Mouse (Mus musculus) adrenal gland, postnatal 25 days (tissue): ENCODE data around the gene Krtap5-4. TPM values are rescaled to one million over a fixed set of nuclear protein-coding genes. Genes with fewer than 3 reads are reported as not detected.
"Not testable (repeated sequence)": the region's sequence is repeated elsewhere in the genome, so short reads cannot be mapped to it uniquely, and the experiment has no call there.

Experiments used
- DNase-seq: peaks from one replicate; pipeline ENCODE4 v3.0.0; 2021; ENCODE audit warnings: mixed read lengths
- long read RNA-seq: library from polyadenylated mRNA; stranded (forward); transcript quantifications from one replicate; pipeline ENCODE4 v2.0.0, GENCODE M21; 2021
- total RNA-seq: library from RNA; stranded (reverse); gene quantifications from 2 replicates; pipeline ENCODE4 v1.2.3, GENCODE M21; 2021

The Krtap5-4 gene
- not detected in 2 replicates for total RNA-seq
- long read RNA-seq: 0 reads

DNA sequence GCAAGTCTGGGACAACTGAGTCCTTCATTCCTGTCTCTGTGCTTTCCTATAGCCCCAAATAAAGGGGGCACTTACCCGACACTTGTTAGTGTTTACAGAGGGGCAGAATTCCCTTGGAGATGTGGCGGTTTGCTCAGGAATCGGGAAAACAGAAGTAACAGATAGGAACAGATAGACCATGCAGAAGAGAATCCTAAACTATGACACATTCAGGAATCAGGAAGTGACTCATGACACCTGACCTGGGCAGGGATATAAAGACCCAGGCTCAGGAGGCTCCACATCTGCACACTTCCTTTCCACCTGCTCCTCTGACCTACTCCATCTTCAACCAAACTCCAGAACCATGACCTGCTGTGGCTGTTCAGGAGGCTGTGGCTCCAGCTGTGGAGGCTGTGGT lies at the start of gene Krtap5-4:
TSS of gene Krtap5-4 (plus strand) at position 301 of the 400 bp plus-strand sequence.
- DNase-seq: no peak

DNA sequence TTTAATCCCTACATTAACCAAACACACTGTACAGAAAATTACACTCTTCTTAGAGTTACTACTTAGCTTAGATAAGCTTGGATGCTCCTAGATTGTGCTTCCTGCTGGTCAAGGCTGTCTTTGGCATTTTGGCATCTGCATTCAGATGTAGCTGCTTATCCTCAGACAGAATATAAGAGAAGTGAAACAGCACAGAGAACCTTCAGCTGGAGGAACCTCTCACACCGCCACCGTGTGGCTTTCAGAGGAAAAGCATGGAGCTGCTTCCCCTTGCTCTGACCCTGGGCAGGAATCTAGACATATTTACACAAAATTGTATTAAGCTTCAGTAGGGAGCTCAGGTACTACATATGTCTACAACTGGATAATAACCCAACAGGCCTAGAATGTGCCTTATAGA lies 47.8 kb upstream of the Krtap5-4 start:
- DNase-seq: peak; percentile 42

DNA sequence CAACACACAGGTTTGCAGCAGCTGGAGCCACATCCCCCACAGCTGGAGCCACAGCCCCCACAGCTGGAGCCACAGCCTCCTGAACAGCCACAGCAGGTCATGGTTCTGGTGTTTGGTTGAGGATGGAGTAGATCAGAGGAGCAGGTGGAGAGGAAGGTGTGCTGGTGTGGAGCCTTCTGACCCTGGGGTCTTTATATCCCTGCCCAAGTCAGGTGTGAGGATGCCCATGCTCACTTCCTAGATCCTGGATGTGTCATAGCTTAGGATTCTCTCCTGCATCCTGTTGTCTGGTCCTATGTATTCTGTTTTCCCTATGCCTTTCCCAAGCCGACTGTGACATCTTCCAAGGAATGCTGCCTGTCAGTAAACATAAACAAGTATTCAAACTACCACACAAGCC lies 45.1 kb upstream of the Krtap5-4 start, which contains the start of gene Gm2431:
TSS of gene Gm2431 (minus strand) at position 101 of the 400 bp plus-strand sequence.
- DNase-seq: not testable (repeated sequence)

DNA sequence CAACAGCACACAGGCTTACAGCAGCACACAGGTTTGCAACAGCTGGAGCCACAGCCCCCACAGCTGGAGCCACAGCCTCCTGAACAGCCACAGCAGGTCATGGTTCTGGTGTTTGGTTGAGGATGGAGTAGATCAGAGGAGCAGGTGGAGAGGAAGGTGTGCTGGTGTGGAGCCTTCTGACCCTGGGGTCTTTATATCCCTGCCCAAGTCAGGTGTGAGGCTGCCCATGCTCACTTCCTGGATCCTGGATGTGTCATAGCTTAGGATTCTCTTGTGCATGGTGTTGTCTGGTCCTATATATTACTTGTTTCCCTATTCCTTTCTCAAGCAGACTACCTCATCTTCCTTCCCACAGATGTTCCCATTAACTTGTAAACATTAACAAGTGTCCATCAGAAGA lies 29.1 kb upstream of the Krtap5-4 start, which contains the start of gene Gm4559:
TSS of gene Gm4559 (minus strand) at position 101 of the 400 bp plus-strand sequence.
- not testable (repeated sequence) for DNase-seq

DNA sequence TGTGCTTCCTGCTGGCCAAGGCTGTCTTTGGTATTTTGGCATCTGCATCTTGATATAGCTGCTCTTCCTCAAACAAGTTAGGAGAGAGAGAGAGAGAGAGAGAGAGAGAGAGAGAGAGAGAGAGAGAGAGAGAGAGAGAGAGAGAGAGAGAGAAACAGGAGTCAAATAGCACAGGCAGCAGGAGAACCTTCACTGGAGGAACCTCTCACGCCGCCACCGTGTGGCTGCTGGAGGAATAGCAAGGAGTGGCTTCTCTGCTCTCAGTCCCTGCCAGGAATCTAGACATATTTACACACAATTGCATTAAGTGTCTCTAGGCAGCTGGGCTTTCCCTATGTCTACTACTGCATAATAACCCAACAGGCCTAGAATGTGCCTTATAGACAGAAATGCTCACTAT lies 25.2 kb upstream of the Krtap5-4 start:
- DNase-seq: peak; percentile 72

DNA sequence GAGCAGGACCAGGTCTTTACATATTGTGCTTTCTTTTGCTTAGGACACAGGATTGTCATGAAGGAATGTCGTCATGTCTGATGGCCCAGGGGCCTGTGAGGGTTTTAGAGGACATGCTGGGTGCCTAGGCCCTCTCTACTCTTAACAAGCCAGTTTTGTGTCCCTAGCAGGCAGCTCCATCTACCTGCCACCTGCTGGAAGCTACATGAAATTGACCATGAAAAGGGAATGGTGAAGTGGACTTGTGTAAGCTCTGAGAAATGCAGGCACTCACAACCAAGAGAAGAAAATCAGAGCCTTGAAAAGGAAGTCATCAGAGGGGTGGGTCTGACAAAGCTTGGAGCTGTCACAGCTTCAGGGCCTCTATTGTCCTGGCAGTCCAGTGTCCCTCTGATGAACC lies 24.1 kb upstream of the Krtap5-4 start:
- DNase-seq: not testable (repeated sequence)

DNA sequence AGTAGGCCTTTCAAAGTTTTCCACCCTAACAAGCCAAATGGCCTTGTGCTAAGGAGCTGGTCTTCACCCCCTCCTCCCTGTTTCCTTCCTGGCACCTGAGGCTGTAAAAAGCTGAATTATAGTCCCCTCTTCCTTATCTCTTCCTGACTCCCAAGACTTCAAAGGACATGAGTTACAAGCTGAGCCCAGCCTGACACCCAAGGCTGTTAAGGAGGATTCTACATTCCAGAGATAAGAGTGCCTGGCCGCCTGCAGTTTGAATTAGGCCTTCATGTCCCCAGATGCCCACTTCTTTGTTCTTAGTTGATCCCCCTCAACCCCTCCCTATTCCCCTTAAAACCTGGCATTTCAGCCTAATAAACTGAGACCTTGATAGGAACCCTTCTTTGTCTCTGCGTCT lies 20.5 kb upstream of the Krtap5-4 start:
- peak; percentile 9 for DNase-seq

DNA sequence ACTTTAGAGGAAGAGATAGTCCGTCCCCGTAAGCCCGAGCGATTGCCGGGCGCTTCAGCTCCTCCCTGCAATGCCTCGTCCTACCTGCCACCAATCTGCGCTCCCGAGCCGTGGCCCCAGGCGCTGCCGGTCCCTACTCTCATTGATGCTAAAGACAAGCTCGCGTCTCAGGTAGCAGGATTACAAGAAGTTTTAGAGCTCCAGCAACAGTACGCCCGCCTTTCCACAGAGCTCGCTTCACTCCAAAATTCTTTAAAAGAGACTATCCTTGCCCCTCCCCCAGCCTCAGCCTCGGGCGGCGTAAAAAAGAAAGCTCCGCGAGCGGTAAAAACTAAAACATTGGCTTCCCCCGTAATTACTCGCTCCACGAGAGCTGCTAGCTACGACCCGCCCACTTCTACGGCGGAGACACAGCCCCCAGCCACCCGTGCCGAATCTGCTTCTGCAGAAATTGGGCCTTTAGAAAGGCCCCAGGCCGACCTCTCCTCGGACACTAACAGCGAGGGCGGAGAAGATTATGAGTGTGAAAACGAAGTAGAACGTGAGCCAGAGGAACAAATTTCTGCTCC lies 19.2 kb upstream of the Krtap5-4 start:
- peak; percentile 48 for DNase-seq

DNA sequence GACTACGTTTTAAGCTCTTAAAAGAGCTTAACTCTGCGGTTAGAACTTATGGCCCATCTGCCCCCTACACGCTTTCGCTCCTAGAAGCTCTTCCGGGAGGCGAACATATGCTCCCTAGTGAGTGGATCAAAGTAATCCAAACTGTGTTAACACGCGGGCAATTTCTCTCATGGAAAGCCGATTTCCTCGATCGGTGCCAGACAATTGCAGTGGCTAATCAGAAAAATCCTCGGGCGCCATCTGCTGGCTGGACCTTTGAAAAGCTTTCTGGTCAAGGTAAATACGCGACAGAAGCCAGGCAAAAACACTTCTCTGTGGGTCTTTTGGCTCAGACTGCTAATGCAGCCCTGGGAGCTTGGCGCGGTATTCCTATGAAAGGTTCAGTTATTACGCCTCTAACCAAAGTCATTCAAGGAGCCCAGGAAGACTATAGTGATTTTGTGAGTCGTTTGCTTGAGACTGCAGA lies 18.7 kb upstream of the Krtap5-4 start:
- DNase-seq: peak; percentile 93

DNA sequence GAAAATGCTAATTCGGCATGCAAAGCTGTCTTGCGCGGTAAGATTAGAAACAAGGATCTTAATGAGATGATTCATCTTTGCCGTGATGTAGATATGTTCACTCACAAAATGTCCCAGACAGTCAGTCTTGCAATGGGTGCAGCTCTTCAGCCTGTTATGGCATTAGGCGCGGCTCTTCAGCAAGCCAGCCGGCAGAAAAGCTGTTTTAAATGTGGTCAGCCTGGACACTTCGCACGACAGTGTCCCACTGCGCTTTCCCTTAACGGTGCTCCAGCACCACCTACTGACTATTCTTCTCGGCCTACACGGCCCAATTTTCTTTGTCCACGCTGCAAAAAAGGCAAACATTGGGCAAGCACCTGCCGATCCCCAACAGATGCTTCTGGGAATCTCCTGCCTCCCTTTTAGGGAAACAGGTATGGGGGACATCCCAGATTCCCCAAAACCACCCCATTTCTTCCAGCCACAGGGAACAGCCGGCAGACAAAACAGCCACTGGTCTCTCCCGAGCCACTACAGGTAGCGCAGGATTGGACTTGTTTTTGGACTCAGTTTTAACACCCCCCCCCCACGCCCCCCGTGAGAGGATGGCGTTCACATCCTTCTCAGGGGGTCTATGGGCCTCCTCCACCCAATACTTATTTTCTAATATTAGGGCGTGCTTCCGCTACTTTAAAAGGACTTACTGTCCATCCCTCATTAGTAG lies 18.1 kb upstream of the Krtap5-4 start:
- peak; percentile 28 for DNase-seq

DNA sequence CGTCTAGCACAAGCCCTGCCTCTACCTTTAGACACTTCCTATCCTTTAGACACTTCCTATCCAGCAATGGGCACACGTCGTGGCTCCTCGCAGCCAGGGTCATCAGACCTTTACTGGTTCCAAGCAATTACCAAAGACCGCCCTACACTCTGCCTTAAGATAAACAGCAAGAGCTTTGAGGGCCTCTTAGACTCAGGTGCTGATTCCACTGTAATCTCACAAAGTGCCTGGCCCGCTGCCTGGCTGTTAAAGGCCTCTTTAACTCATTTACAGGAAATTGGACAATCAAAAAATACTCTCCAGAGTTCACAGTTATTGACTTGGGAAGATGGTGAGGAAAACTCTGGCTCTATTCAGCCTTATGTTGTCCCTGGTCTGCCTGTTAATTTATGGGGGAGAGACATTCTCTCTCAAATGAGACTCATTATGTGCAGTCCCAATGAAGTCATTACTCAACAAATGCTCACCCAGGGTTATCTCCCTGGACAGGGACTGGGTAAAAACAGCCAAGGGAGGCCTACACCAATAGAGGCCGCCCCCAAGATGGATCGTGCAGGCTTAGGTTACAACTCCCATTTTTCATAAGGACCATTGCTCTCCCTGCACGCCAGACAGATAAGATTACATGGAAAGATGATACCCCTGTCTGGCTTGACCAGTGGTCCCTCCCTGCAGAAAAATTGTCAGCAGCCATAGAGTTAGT lies 17.3 kb upstream of the Krtap5-4 start:
- DNase-seq: not testable (repeated sequence)

DNA sequence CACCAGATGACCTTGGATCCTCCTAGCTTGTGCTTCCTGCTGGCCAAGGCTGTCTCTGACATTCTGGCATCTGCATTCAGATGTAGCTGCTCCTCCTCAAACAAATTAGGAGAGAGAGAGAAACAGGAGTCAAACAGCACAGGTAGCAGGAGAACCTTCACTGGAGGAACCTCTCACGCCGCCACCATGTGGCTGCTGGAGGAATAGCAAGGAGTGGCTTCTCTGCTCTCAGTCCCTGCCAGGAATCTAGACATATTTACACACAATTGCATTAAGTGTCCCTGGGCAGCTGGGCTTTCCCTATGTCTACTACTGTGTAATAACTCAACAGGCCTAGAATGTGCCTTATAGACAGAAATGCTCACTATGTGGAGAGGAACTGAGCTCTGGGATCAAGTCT lies 9.5 kb upstream of the Krtap5-4 start:
- DNase-seq: peak; percentile 20

DNA sequence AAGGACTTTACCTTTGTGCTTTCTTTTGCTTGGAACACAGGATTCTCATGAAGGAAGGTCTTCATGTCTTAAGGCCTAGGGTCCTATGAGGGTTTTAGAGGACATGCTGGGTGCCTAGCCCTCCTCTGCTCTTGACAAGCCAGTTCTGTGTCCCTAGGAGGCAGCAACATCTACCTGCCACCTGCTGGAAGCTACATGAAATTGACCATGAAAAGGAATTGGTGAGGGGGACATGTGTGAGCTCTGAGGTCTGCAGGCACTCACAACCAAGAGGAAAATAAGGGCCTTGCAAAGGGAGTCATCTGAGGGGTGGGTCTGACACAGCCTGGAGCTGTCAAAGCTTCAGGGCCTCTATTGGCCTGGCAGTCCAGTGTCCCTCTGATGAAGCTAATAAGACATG lies 7.9 kb upstream of the Krtap5-4 start:
- no peak for DNase-seq

DNA sequence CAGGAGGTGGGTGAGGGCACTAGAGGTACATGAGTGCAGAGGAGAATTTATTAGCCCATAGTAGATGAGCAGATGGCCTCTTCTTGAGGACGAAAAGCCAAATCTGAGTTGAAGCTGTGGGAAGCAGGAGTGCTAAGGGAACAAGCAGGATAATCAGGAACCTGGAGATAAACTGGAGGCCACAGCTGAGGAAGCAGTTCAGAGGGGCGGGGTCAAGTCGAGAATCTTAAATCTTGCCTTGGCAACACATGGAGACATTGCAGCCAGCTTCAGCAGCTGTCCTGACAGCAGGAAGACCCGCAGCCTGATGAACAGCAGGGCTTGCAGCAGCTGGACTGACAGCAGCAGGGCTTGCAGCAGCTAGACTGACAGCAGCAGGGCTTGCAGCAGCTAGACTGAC lies 7.2 kb upstream of the Krtap5-4 start:
- not testable (repeated sequence) for DNase-seq

DNA sequence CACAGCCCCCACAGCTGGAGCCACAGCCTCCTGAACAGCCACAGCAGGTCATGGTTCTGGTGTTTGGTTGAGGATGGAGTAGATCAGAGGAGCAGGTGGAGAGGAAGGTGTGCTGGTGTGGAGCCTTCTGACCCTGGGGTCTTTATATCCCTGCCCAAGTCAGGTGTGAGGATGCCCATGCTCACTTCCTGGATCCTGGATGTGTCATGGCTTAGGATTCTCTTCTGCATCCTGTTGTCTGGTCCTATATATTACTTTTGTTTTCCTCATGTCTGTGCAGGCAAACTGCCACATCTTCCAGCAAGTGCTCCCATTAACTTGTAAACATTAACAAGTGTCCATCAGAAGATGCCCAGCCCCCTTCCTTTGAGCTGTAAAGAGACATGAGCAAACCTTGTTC lies 6.3 kb upstream of the Krtap5-4 start, which contains the start of gene Krtap5-1:
TSS of gene Krtap5-1 (minus strand) at position 101 of the 400 bp plus-strand sequence.
- DNase-seq: not testable (repeated sequence)

DNA sequence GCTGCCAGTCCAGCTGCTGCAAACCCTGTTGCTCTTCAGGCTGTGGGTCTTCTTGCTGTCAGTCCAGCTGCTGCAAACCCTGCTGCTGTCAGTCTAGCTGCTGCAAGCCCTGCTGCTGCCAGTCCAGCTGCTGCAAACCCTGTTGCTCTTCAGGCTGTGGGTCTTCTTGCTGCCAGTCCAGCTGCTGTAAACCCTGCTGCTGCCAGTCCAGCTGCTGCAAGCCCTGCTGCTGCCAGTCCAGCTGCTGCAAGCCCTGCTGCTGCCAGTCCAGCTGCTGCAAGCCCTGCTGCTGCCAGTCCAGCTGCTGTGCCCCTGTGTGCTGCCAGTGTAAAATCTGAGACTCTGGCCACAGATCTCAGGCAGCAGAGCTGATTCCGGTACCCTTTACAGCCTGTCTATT lies 580 bp downstream of the Krtap5-4 start:
- DNase-seq: not testable (repeated sequence)

DNA sequence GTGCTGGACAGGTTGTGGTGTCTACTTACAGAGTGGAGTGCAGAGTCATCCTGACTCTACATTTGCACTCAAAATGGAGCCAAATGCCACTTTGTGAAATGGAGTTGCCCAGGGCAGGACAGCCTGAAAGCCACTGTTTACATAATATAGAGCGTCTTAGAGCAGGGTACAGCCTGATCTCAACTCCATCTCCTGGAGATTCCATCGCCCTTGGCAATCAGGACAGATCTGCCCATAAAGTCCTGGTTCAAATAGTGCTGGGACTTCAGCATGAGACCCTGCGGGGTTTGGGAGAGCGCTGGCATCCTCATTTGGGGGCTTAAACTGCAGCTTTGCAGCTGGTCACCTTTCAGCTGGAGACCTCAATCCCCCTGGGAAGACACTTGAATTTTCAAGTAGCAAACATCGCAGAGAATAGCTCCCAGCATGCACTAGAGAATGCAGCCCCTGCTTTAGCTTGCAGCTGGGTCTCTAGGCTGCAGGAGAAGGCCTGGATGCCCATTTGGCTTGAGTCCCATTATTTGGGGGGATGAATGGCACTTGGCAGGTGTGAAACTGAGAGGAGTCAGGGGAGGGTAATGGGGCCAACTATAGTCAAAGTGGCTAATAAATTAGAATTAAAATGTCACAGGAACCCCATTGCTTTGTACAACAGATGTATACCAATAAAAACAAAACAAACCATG lies 11.4 kb downstream of the Krtap5-4 start:
- no peak for DNase-seq

DNA sequence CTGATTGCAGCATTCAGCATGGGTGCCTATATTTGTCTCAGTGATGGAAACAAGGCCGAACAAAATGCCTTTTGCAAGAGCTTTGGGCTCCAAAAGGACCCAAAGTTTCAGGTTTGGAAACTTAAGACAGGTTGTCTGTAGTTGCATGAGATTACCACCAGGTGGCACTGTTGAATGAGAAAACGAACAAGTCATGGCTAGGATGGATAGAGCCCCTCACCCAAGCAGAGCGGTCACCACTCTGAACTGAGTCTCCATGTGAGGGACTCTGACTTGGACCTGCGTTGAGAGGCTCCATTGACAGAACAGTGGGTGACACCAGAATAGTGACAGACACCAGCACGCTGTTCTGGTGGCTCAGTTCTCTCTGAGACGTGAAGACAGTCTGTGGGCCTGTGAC lies 13.2 kb downstream of the Krtap5-4 start:
- DNase-seq: no peak

DNA sequence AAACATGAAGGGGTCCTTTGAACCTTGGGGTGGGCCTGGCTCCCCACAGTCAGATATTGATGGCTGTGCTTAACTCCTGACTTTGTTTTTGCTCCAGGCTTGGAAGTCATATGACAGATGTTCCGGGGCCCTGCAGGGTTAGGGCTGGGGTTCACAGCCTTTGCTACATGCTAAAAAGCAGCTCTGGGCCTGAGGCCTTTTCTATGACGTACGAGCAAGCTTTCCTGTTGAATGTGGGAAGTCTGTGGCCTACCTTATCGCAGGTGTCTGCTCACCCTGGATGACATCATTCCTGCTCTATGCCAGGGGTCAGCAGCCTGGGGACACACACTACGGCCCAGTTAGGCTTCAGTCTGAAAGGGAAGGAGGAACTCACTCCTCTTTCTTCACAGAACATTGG lies 13.9 kb downstream of the Krtap5-4 start:
- DNase-seq: no peak

DNA sequence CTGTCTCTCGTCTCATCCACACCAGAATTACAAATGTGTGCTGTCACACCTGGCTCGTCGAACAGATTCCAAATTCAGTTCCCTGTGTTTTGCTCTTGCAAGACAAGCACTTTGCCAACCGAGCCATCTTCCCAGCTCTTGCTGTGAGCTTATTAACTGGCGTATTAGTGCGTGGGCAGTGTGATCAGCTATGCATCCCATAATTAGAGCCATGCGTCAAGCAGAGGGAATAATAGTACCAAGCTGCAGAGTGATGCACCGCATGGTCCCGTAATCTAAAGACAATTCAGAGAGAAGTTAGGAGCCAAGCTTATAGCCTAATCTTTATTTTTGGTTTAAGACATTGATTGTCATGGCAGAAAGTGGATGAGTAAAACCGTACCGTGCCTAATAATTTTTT lies 15.8 kb downstream of the Krtap5-4 start:
- no peak for DNase-seq

DNA sequence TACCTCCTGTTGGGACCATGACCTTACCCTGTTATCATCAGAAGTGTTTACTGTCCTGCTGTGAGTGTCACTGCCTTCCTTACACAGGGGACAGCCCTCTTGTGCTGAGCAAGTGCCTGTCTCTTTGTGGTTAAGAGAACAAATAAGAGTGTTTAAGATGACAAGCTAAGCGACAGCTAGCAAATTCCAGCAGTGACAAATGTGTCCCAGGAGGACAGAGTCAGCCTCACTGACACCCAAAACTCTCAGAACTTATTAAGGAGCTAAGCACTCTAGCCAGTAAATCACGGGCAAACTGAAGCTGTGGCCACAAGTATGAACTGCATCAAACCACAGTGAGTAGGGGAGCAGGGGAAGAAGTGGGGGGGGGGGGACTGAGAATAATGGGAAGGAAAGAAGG lies 17.6 kb downstream of the Krtap5-4 start:
- no peak for DNase-seq

DNA sequence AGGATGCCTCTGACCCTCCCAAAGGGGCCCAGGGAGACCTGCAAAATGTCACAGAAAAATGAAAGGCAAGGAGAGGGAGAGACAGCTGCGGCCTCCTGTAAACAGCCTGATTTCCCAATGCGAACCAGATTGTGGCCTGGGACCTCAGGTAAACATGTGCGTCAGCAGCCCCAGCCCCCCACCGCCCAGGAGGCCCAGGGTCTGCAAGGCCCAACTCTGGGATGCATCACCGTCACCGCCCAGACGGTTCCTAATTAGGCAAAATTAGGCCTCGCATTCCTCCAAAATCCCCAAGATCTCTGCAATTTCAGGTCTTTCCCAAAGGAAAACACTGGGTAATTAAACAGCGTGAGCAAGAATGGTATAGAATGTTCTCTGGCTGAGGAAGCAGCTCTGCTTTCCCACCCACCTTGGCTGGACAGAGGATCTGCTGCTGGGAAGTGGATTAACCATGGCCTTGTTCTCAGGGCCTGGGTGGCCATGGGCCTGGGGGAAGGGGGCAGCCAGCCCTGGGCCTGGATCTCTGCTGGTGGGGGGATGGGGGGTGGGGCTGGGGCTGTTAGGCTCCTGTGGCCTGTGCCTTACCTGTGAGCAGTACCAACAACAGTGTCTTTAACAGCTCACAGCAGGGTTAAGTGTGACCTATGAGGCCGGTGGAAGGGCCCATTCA lies 18.4 kb downstream of the Krtap5-4 start:
- DNase-seq: not testable (repeated sequence)
